Mouse (Mus musculus) liver, embryonic 14.5 days (tissue): ENCODE measurements around the gene Cic. TPM values are rescaled to one million over a fixed set of nuclear protein-coding genes. Genes with fewer than 3 reads are reported as not detected.

Experiments
- ATAC-seq: fragments of 200-750 bp; cut with Nextera tagmentation; 2 replicates; pipeline ENCODE4 v1.8.0; 2017; ENCODE audit warnings: moderate number of reproducible peaks, mild to moderate bottlenecking, moderate library complexity; ENCODE audit not compliant: insufficient read depth
- DNase-seq, 3 experiments: peaks; one replicate each; pipeline ENCODE4 v3.0.0-alpha.2; 2012 to 2013; ENCODE audit warnings: low read depth in 3 of 3, low spot score in 3 of 3
- H3K27ac ChIP-seq: fragments of 300-500 bp; sonication (generic); 2 replicates; pipeline ENCODE4 v1.5.1; 2014; ENCODE audit warnings: moderate library complexity, mild to moderate bottlenecking, control low read depth, inconsistent platforms
- H3K27me3 ChIP-seq: fragments of 300-500 bp; sonication (generic); 2 replicates; pipeline ENCODE4 v1.6.1; 2014; ENCODE audit warnings: mild to moderate bottlenecking, low read length, moderate library complexity; ENCODE audit not compliant: control insufficient read depth, insufficient read depth
- H3K36me3 ChIP-seq: fragments of 300-500 bp; sonication (generic); replicated peaks from 2 replicates; pipeline ENCODE4 v1.6.1; 2014; ENCODE audit warnings: low read depth; ENCODE audit not compliant: control insufficient read depth, insufficient read depth
- H3K4me1 ChIP-seq, 2 experiments: fragments of 200-500 bp in 1 of 2; fragments of 300-500 bp in 1 of 2; sonication (generic) in 1 of 2; replicated peaks; 2 replicates each; pipeline ENCODE4 v1.6.1; 2012 to 2014; ENCODE audit warnings: antibody characterized with exemption in 1 of 2, inconsistent platforms in 1 of 2, low read length in 1 of 2; ENCODE audit not compliant: control insufficient read depth in 2 of 2, insufficient read depth in 2 of 2
- H3K4me2 ChIP-seq: fragments of 300-500 bp; sonication (generic); 2 replicates; pipeline ENCODE4 v1.6.1; 2014; ENCODE audit warnings: low read depth, mild to moderate bottlenecking, control low read depth, moderate library complexity
- H3K4me3 ChIP-seq, 2 experiments: fragments of 200-500 bp in 1 of 2; fragments of 300-500 bp in 1 of 2; sonication (generic) in 1 of 2; 2 replicates each; pipeline ENCODE4 v1.5.1; 2012 to 2014; ENCODE audit warnings: low read depth in 2 of 2, low read length in 2 of 2, mild to moderate bottlenecking in 2 of 2, control low read depth in 1 of 2, inconsistent platforms in 1 of 2, moderate library complexity in 1 of 2; ENCODE audit not compliant: insufficient read depth in 1 of 2
- H3K9ac ChIP-seq: fragments of 300-500 bp; sonication (generic); replicated peaks from 2 replicates; pipeline ENCODE4 v1.6.1; 2014; ENCODE audit warnings: mild to moderate bottlenecking, control low read depth, moderate library complexity
- H3K9me3 ChIP-seq: fragments of 300-500 bp; sonication (generic); 2 replicates; pipeline ENCODE4 v1.6.1; 2016; ENCODE audit warnings: low read length, mixed read lengths; ENCODE audit not compliant: control insufficient read depth
- CTCF ChIP-seq: IDR thresholded peaks from 2 replicates; pipeline ENCODE4 v1.5.1; 2016; ENCODE audit warnings: antibody characterized with exemption, low read depth, control low read depth
- EP300 ChIP-seq: IDR thresholded peaks from 2 replicates; pipeline ENCODE4 v1.6.1; 2016; ENCODE audit warnings: antibody characterized with exemption, low read depth
- WGBS: fragments of 180-500 bp; shearing (Covaris S2); extraction: QIAGEN DNeasy Blood & Tissue Kit; methylation state at CpG from one replicate; pipeline ENCODE4 v1.1.7; 2014; ENCODE audit not compliant: insufficient replicate concordance; 5-methylcytosine and 5-hydroxymethylcytosine counted together
- microRNA-seq: library from miRNA; unstranded; fragments of <30 nt; microRNA quantifications from one replicate; pipeline ENCODE4, GENCODE M21; 2016
- polyA plus RNA-seq, 2 experiments: library from polyadenylated mRNA; depleted of rRNA in 1 of 2; stranded (reverse) in 1 of 2; unstranded in 1 of 2; fragments of >200 nt; fragmentation: Nextera tagmentation in 1 of 2; extraction: Ambion mirVana in 1 of 2; gene quantifications; 2 replicates each; pipeline versions ENCODE4 v1.2.1 to v1.2.3; 2012 to 2014

The Cic gene
- polyA plus RNA-seq, 2 experiments: 9.7 to 14.8 TPM

DNA sequence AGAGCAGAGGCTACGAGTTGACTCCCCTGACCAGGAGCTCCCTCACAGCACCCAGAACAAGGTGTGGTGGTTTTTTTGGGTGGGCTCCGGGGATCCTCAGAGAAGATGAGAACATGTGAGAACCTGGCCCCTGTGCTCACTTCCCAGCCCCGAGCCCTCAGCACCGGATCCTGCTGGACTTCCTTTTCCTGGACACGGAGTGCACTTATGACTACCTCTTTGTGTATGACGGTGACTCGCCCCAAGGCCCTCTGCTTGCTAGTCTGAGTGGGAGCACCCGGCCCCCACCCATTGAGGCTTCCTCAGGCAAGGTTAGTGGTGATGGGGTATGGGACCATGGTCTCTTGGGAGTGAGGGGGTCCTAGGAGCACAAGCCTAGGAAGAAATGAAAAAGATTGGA is 58.7 kb downstream of the Cic start:
- H3K36me3 ChIP-seq: no peaks in the 10 kb centered on the region
- no peak overlapping the region for H3K4me2 ChIP-seq
- no peak for TF ChIP-seq CTCF
- TF ChIP-seq EP300: no peak
- no peak overlapping the region for H3K9ac ChIP-seq
- DNase-seq: no peak
- 57% methylated on average over 8 of the region's 8 CpGs for WGBS
- no peaks in the 10 kb centered on the region for H3K27me3 ChIP-seq
- no peak for ATAC-seq
- H3K27ac ChIP-seq: no peak overlapping the region
- no peaks in the 10 kb centered on the region for H3K9me3 ChIP-seq
- no peak overlapping the region for H3K4me3 ChIP-seq
- H3K4me1 ChIP-seq: no peaks in the 10 kb centered on the region

GRCm38 (mm10) chr7:25333596-25334307 is 66.2 kb downstream of the Cic start:
- Histone ChIP-seq H3K9me3 (no peaks in the 10 kb centered on the region), H3K4me2 (no peak overlapping the region), H3K36me3 (no peaks in the 10 kb centered on the region), H3K4me1 (no peaks in the 10 kb centered on the region), H3K27me3 (no peaks in the 10 kb centered on the region), H3K4me3 (no peak overlapping the region), H3K27ac (no peak overlapping the region), H3K9ac (no peak overlapping the region)
- DNase-seq: peak; percentile 47 to 57 (median 55)
- ATAC-seq: peak; percentile 50
- WGBS: 42% methylated on average over 16 of the region's 16 CpGs
- TF ChIP-seq CTCF: peak; percentile 95
- no peak for TF ChIP-seq EP300

- Histone ChIP-seq H3K4me3 (no peak overlapping the region), H3K4me2 (no peak overlapping the region), H3K27ac (no peak overlapping the region), H3K4me1 (no peaks in the 10 kb centered on the region), H3K27me3 (no peaks in the 10 kb centered on the region), H3K9ac (no peak overlapping the region), H3K36me3 (no peaks in the 10 kb centered on the region), H3K9me3 (no peaks in the 10 kb centered on the region)
- ATAC-seq (no peak), DNase-seq (no peak)
- 0 out of 2 replicates have a peak, but pooled peaks have one; percentile 0 for TF ChIP-seq CTCF
- TF ChIP-seq EP300: no peak
- WGBS: 69% methylated on average over 12 of the region's 12 CpGs
These were observed 67.0 kb downstream of the Cic start for GRCm38 (mm10) chr7:25334472-25334871.

GRCm38 (mm10) chr7:25339329-25339728 is 71.8 kb downstream of the Cic start:
- Histone ChIP-seq H3K9ac (no peak overlapping the region), H3K27me3 (no peaks in the 10 kb centered on the region), H3K4me3 (no peak overlapping the region), H3K4me2 (no peak overlapping the region), H3K9me3 (no peaks in the 10 kb centered on the region), H3K36me3 (no peaks in the 10 kb centered on the region), H3K27ac (no peak overlapping the region), H3K4me1 (no peaks in the 10 kb centered on the region)
- TF ChIP-seq CTCF (no peak), EP300 (no peak)
- WGBS: 71% methylated on average over 9 of the region's 9 CpGs
- ATAC-seq: no peak
- no peak for DNase-seq

DNA sequence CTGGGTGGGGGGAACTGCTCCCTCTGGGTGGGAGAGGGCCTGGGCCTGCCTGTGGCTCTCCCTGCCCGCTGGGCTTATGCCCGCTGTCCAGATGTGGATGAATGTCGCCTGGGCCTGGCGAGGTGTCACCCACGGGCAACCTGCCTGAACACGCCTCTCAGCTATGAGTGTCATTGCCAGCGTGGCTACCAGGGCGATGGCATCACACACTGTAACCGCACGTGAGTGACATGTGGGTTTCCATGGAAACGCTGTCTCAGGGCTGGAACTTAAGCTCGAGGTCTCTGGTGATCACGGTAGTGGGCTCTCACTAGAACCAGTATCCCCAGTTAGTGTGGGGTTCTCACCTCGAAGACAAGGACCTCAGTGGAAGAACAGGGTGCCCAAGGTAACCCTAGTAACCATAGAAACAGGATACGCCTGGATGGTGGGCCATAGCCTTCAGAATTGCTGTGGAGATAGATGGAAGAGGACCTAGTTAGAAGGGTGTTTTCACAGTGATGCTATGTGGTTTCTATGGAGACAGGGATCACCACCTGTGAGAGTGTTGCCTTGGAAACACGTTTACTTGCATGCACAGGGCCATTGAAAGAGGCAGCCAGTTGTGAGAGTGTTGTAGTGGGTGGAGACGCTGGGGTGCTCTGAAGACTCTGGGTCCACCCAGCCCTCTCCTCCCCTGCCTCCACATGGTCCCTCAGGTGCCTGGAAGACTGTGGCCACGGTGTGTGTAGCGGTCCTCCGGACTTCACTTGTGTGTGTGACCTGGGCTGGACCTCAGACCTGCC is 73.7 kb downstream of the Cic start:
- Histone ChIP-seq H3K27ac (no peak overlapping the region), H3K9me3 (no peaks in the 10 kb centered on the region), H3K36me3 (no peaks in the 10 kb centered on the region), H3K4me1 (no peaks in the 10 kb centered on the region), H3K9ac (no peak overlapping the region), H3K4me3 (no peak overlapping the region), H3K4me2 (no peak overlapping the region), H3K27me3 (no peaks in the 10 kb centered on the region)
- WGBS: 68% methylated on average over 20 of the region's 20 CpGs
- TF ChIP-seq CTCF (no peak), EP300 (no peak)
- no peak for DNase-seq
- no peak for ATAC-seq

Small RNA genes lying within 50 kb of the gene (microRNA-seq; reads per million reads assigned to microRNA genes)
- gene Mir7048: not detected

Other genes starting within 250 kb of the Cic start
- 4.9 and 6.1 TPM in 2 replicates for gene Grik5, start 195.4 kb upstream of the Cic start, polyA plus RNA-seq (2012; rRNA removed)
- gene Grik5, start 195.4 kb upstream of the Cic start, polyA plus RNA-seq (2014; fragmentation: Nextera tagmentation; extraction: Ambion mirVana): 0.37 and 0.54 TPM in 2 replicates
- 6.3 and 6.9 TPM in 2 replicates for gene Zfp574, start 195.1 kb upstream of the Cic start, polyA plus RNA-seq (2012; rRNA removed)
- 6.6 and 7.3 TPM in 2 replicates for gene Zfp574, start 195.1 kb upstream of the Cic start, polyA plus RNA-seq (2014; fragmentation: Nextera tagmentation; extraction: Ambion mirVana)
- gene Pou2f2, start 88.0 kb upstream of the Cic start, polyA plus RNA-seq (2012; rRNA removed): 0.73 and 0.74 TPM in 2 replicates
- gene Pou2f2, start 88.0 kb upstream of the Cic start, polyA plus RNA-seq (2014; fragmentation: Nextera tagmentation; extraction: Ambion mirVana): 0.94 and 1.5 TPM in 2 replicates
- 26.9 and 27.9 TPM in 2 replicates for gene Dedd2, start 47.1 kb upstream of the Cic start, polyA plus RNA-seq (2012; rRNA removed)
- 20.8 and 22.7 TPM in 2 replicates for gene Dedd2, start 47.1 kb upstream of the Cic start, polyA plus RNA-seq (2014; fragmentation: Nextera tagmentation; extraction: Ambion mirVana)
- gene Zfp526, start 46.3 kb upstream of the Cic start, polyA plus RNA-seq (2012; rRNA removed): 4.6 and 4.9 TPM in 2 replicates
- gene Zfp526, start 46.3 kb upstream of the Cic start, polyA plus RNA-seq (2014; fragmentation: Nextera tagmentation; extraction: Ambion mirVana): 2.1 TPM in 2 replicates
- 48.6 and 55.6 TPM in 2 replicates for gene Gsk3a, start 29.9 kb upstream of the Cic start, polyA plus RNA-seq (2012; rRNA removed)
- gene Gsk3a, start 29.9 kb upstream of the Cic start, polyA plus RNA-seq (2014; fragmentation: Nextera tagmentation; extraction: Ambion mirVana): 8.4 and 8.9 TPM in 2 replicates
- 8.5 and 9.8 TPM in 2 replicates for gene Erf, start 16.9 kb upstream of the Cic start, polyA plus RNA-seq (2012; rRNA removed)
- 5.1 and 5.3 TPM in 2 replicates for gene Erf, start 16.9 kb upstream of the Cic start, polyA plus RNA-seq (2014; fragmentation: Nextera tagmentation; extraction: Ambion mirVana)
- 26.2 and 29.4 TPM in 2 replicates for gene Pafah1b3, start 30.3 kb downstream of the Cic start, polyA plus RNA-seq (2012; rRNA removed)
- 24.3 and 29.8 TPM in 2 replicates for gene Pafah1b3, start 30.3 kb downstream of the Cic start, polyA plus RNA-seq (2014; fragmentation: Nextera tagmentation; extraction: Ambion mirVana)
- gene Prr19, start 33.7 kb downstream of the Cic start, polyA plus RNA-seq (2012; rRNA removed): 0.03 and 0.04 TPM in 2 replicates
- gene Prr19, start 33.7 kb downstream of the Cic start, polyA plus RNA-seq (2014; fragmentation: Nextera tagmentation; extraction: Ambion mirVana): not detected in 2 replicates
- gene Tmem145, start 38.4 kb downstream of the Cic start, polyA plus RNA-seq (2012; rRNA removed): 0.23 TPM in 1 of 2 replicates, not detected in the other
- gene Tmem145, start 38.4 kb downstream of the Cic start, polyA plus RNA-seq (2014; fragmentation: Nextera tagmentation; extraction: Ambion mirVana): not detected in 2 replicates
- 1.3 TPM in 2 replicates for gene Megf8, start 49.5 kb downstream of the Cic start, polyA plus RNA-seq (2012; rRNA removed)
- 0.53 and 0.71 TPM in 2 replicates for gene Megf8, start 49.5 kb downstream of the Cic start, polyA plus RNA-seq (2014; fragmentation: Nextera tagmentation; extraction: Ambion mirVana)
- gene Cnfn, start 102.0 kb downstream of the Cic start, polyA plus RNA-seq (2012; rRNA removed): not detected in 2 replicates
- not detected in 2 replicates for gene Cnfn, start 102.0 kb downstream of the Cic start, polyA plus RNA-seq (2014; fragmentation: Nextera tagmentation; extraction: Ambion mirVana)
- 2.3 TPM in 2 replicates for gene Lipe, start 131.0 kb downstream of the Cic start, polyA plus RNA-seq (2012; rRNA removed)
- 0.38 and 0.72 TPM in 2 replicates for gene Lipe, start 131.0 kb downstream of the Cic start, polyA plus RNA-seq (2014; fragmentation: Nextera tagmentation; extraction: Ambion mirVana)
- gene Cxcl17, start 145.2 kb downstream of the Cic start, polyA plus RNA-seq (2012; rRNA removed): not detected in 2 replicates
- not detected in 2 replicates for gene Cxcl17, start 145.2 kb downstream of the Cic start, polyA plus RNA-seq (2014; fragmentation: Nextera tagmentation; extraction: Ambion mirVana)
- 2.8 and 3.0 TPM in 2 replicates for gene Ceacam1, start 209.9 kb downstream of the Cic start, polyA plus RNA-seq (2012; rRNA removed)
- gene Ceacam1, start 209.9 kb downstream of the Cic start, polyA plus RNA-seq (2014; fragmentation: Nextera tagmentation; extraction: Ambion mirVana): 3.8 and 4.3 TPM in 2 replicates